Mouse (Mus musculus) effector memory CD4-positive, alpha-beta T cell, adult 7 months (primary cell): Measurements from ENCODE around the gene Zmynd19. TPM values are rescaled to one million over a fixed set of nuclear protein-coding genes. Genes with fewer than 3 reads are reported as not detected.

Experiments used
- polyA plus RNA-seq: library from polyadenylated mRNA; unstranded; fragments of 100-300 nt; shearing (Covaris generic); gene quantifications from one replicate; pipeline ENCODE4 v1.2.1, GENCODE M21; 2017

Gene Zmynd19
- 16.1 TPM for polyA plus RNA-seq

GRCm38 (mm10) chr2:24949421-24950188 is at the start of gene Zmynd19:
Gene Zmynd19, plus strand, starts transcription at chr2:24949792.

GRCm38 (mm10) chr2:24918930-24919838 is 30.4 kb upstream of the Zmynd19 start, which contains the start of gene Ehmt1:
Gene Ehmt1, minus strand, starts transcription at chr2:24919614.

GRCm38 (mm10) chr2:24935057-24935796 is 14.4 kb upstream of the Zmynd19 start, which contains the start of gene Arrdc1:
Gene Arrdc1, minus strand, starts transcription at chr2:24935252.

GRCm38 (mm10) chr2:24962304-24963000 is 12.9 kb downstream of the Zmynd19 start, which contains the start of gene Dph7:
Gene Dph7, plus strand, starts transcription at chr2:24962400.

GRCm38 (mm10) chr2:24974906-24975703 is 25.5 kb downstream of the Zmynd19 start, which contains the start of gene Mrpl41:
Gene Mrpl41, minus strand, starts transcription at chr2:24975098.

GRCm38 (mm10) chr2:24975704-24976297 is 26.2 kb downstream of the Zmynd19 start, which contains the start of gene Pnpla7:
Gene Pnpla7, plus strand, starts transcription at chr2:24976033.

Other genes starting within 250 kb of the Zmynd19 start
- 0.06 TPM for gene Cacna1b, start 186.6 kb upstream of the Zmynd19 start, polyA plus RNA-seq
- gene Ehmt1, start 30.2 kb upstream of the Zmynd19 start, polyA plus RNA-seq = 41.2 TPM
- 173 TPM for gene Arrdc1, start 14.5 kb upstream of the Zmynd19 start, polyA plus RNA-seq
- 13.5 TPM for gene Dph7, start 12.6 kb downstream of the Zmynd19 start, polyA plus RNA-seq
- 74.5 TPM for gene Mrpl41, start 25.3 kb downstream of the Zmynd19 start, polyA plus RNA-seq
- gene Pnpla7, start 26.2 kb downstream of the Zmynd19 start, polyA plus RNA-seq = 77.5 TPM
- gene Nsmf, start 104.6 kb downstream of the Zmynd19 start, polyA plus RNA-seq = 26.2 TPM
- gene Entpd8, start 130.5 kb downstream of the Zmynd19 start, polyA plus RNA-seq = not detected
- gene Noxa1, start 145.4 kb downstream of the Zmynd19 start, polyA plus RNA-seq = 0.24 TPM
- gene Nrarp, start 231.0 kb downstream of the Zmynd19 start, polyA plus RNA-seq = 8.6 TPM
- 32.6 TPM for gene Tor4a, start 247.1 kb downstream of the Zmynd19 start, polyA plus RNA-seq